Comparison of ENCODE assay signal across 10 mouse cellular contexts in genomic region chr1:168427596-168427995, GRCm38 (mm10). TPM values are rescaled to one million over a fixed set of nuclear protein-coding genes. Genes with fewer than 3 reads are reported as not detected.
DNase-seq lines count a peak whose midpoint lies in the region; ATAC-seq lines count a peak whose summit lies in the region.
"Had no signal": no experiment of that assay in that cellular context is flagged by ENCODE, and none has a peak within 500 bp of the region (broad histone marks: within the 10 kb centered on the region; RNA-seq: fewer than 3 reads in every experiment).

No protein-coding gene starts in this region.

- H3K9ac ChIP-seq in kidney, embryonic 16.5 days (replicated peaks; ENCODE audit: low read length): peak overlapping the region; percentile 77
- no peak overlapping the region for H3K9ac ChIP-seq in embryonic facial prominence, embryonic 15.5 days
- peak overlapping the region; percentile 44 for H3K9ac ChIP-seq in hindbrain, embryonic 11.5 days (ENCODE audit: low read depth, low read length)
- peak overlapping the region; percentile 76 for H3K9ac ChIP-seq in midbrain, embryonic 14.5 days (replicated peaks; ENCODE audit: low read length)

- DNase-seq in kidney, postnatal 14 days: no peak
- DNase-seq in hindbrain, embryonic 11.5 days (ENCODE audit: low spot score): no peak
- DNase-seq in midbrain, embryonic 14.5 days: peak; percentile 67
- DNase-seq in cerebellum, adult 9-10 months: no peak
- DNase-seq in spleen, postnatal 36 days (ENCODE audit: low spot score in 2 of 2): no peak
- DNase-seq in Muller cell, postnatal 12 days (ENCODE audit: inconsistent ontology term): no peak
- DNase-seq: gastrocnemius, postnatal 36 days had no signal

- no peak for ATAC-seq in kidney, embryonic 16.5 days (ENCODE audit: low FRiP score, low TSS enrichment)
- ATAC-seq in embryonic facial prominence, embryonic 15.5 days (ENCODE audit: insufficient number of reproducible peaks, low FRiP score, low TSS enrichment, low read depth): no peak
- ATAC-seq in hindbrain, embryonic 11.5 days (ENCODE audit: low FRiP score): no peak
- ATAC-seq in midbrain, embryonic 14.5 days (ENCODE audit: low FRiP score, low TSS enrichment): no peak

- WGBS in kidney, embryonic 16.5 days: 7% methylated on average over 4 of the region's 4 CpGs
- 20% methylated on average over 4 of the region's 4 CpGs for WGBS in embryonic facial prominence, embryonic 15.5 days
- 5% methylated on average over 4 of the region's 4 CpGs for WGBS in hindbrain, embryonic 11.5 days
- 11% methylated on average over 4 of the region's 4 CpGs for WGBS in midbrain, embryonic 14.5 days

- no peaks in the 10 kb centered on the region for H3K27me3 ChIP-seq in kidney, embryonic 16.5 days (ENCODE audit: insufficient read depth, low read length)
- H3K27me3 ChIP-seq in embryonic facial prominence, embryonic 15.5 days: no peaks in the 10 kb centered on the region
- H3K27me3 ChIP-seq in hindbrain, embryonic 11.5 days (ENCODE audit: control insufficient read depth, insufficient read depth, low read length): no peaks in the 10 kb centered on the region
- no peaks in the 10 kb centered on the region for H3K27me3 ChIP-seq in midbrain, embryonic 14.5 days (ENCODE audit: control insufficient read depth, insufficient read depth, low read length)

- H3K36me3 ChIP-seq in kidney, embryonic 16.5 days (ENCODE audit: insufficient read depth, low read length): no peaks in the 10 kb centered on the region
- H3K36me3 ChIP-seq in embryonic facial prominence, embryonic 15.5 days: no peaks in the 10 kb centered on the region
- no peaks in the 10 kb centered on the region for H3K36me3 ChIP-seq in hindbrain, embryonic 11.5 days (ENCODE audit: control insufficient read depth, insufficient read depth, low read length)
- no peaks in the 10 kb centered on the region for H3K36me3 ChIP-seq in midbrain, embryonic 14.5 days (ENCODE audit: control insufficient read depth, insufficient read depth, low read length)

- H3K4me3 ChIP-seq in kidney, embryonic 16.5 days (ENCODE audit: low read length): peak overlapping the region; percentile 99
- peak overlapping the region; percentile 83 for H3K4me3 ChIP-seq in embryonic facial prominence, embryonic 15.5 days (replicated peaks)
- H3K4me3 ChIP-seq in hindbrain, embryonic 11.5 days (ENCODE audit: low read depth, low read length): peak overlapping the region; percentile 75
- H3K4me3 ChIP-seq in midbrain, embryonic 14.5 days (replicated peaks; ENCODE audit: low read depth, low read length): peak overlapping the region; percentile 56

- H3K4me1 ChIP-seq in kidney, embryonic 16.5 days (ENCODE audit: insufficient read depth, low read length): peaks cover 51% of the 10 kb centered on the region
- H3K4me1 ChIP-seq in embryonic facial prominence, embryonic 15.5 days: peaks cover 49% of the 10 kb centered on the region
- H3K4me1 ChIP-seq in hindbrain, embryonic 11.5 days (replicated peaks; ENCODE audit: control insufficient read depth, insufficient read depth, low read length): peaks cover 10% of the 10 kb centered on the region
- H3K4me1 ChIP-seq in midbrain, embryonic 14.5 days (ENCODE audit: control insufficient read depth, insufficient read depth, low read length): peaks cover 49% of the 10 kb centered on the region

- peak overlapping the region; percentile 66 for H3K4me2 ChIP-seq in kidney, embryonic 16.5 days (replicated peaks; ENCODE audit: low read depth, low read length)
- peak overlapping the region; percentile 56 for H3K4me2 ChIP-seq in embryonic facial prominence, embryonic 15.5 days (replicated peaks)
- H3K4me2 ChIP-seq in hindbrain, embryonic 11.5 days (replicated peaks; ENCODE audit: low read depth, low read length): peak overlapping the region; percentile 62
- H3K4me2 ChIP-seq in midbrain, embryonic 14.5 days (ENCODE audit: low read length): peak overlapping the region; percentile 66

- H3K27ac ChIP-seq in kidney, embryonic 16.5 days (ENCODE audit: low read length): peak overlapping the region; percentile 94
- no peak overlapping the region for H3K27ac ChIP-seq in embryonic facial prominence, embryonic 15.5 days (replicated peaks)
- 0 out of 2 replicates have a peak overlapping the region, but pooled peaks have one; percentile 27 for H3K27ac ChIP-seq in hindbrain, embryonic 11.5 days (ENCODE audit: low read depth, low read length)
- H3K27ac ChIP-seq in midbrain, embryonic 14.5 days (replicated peaks; ENCODE audit: low read depth, low read length): peak overlapping the region; percentile 84
- H3K27ac ChIP-seq: macrophage had no signal

- no peaks in the 10 kb centered on the region for H3K9me3 ChIP-seq in kidney, embryonic 16.5 days (ENCODE audit: low read length)
- no peaks in the 10 kb centered on the region for H3K9me3 ChIP-seq in embryonic facial prominence, embryonic 15.5 days (replicated peaks)
- H3K9me3 ChIP-seq in hindbrain, embryonic 11.5 days (ENCODE audit: control insufficient read depth, low read length): no peaks in the 10 kb centered on the region
- H3K9me3 ChIP-seq in midbrain, embryonic 14.5 days (ENCODE audit: control insufficient read depth, low read length): no peaks in the 10 kb centered on the region

RNA-seq across cellular contexts. Expression of gene Pbx1, which starts 4.5 kb away (rescaled TPM):
- 67.3 and 75.5 TPM in 2 replicates for polyA plus RNA-seq in kidney, embryonic 16.5 days (2015; fragmentation: Nextera tagmentation; extraction: Ambion mirVana)
- polyA plus RNA-seq in embryonic facial prominence, embryonic 15.5 days (2015; fragmentation: Nextera tagmentation; extraction: Ambion mirVana): 29.5 and 33.3 TPM in 2 replicates
- 49.0 and 59.2 TPM in 2 replicates for polyA plus RNA-seq in hindbrain, embryonic 11.5 days (2014; fragmentation: Nextera tagmentation; extraction: Ambion mirVana)
- 114 and 125 TPM in 2 replicates for polyA plus RNA-seq in midbrain, embryonic 14.5 days (2014; fragmentation: Nextera tagmentation; extraction: Ambion mirVana)
